Mouse (Mus musculus): ENCODE results near the gene Pld4.

DNA sequence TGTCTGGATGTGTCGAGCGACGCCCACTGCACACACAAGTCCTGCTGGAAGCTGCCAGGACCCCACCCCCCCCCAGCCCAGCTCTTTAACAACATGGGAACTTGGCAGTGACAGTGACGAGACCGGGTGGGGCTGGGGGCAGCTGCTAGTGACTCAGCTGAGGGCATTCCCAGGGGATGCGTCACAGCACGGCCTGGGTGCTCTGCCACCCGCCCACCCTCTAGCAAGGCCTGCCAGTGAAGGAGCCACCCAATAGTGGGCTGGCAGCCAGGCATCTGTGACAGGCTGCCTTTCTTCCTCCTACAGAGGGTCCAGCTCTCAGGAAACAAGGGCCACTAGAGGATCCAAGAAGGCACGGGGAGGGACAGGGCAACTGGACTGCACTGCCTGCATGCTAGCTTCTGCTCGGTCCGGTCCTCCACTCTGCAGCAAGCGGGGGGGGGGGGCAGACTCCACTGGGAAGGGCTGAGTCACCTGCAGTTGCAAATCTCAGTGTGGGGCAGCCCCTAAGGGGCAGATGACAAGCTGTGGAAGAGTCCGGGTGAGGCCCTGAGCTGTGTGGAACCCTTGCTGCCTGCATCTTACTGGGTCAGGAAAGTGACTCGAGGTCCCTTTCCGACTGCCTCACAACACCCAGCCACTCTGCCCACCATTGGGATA lies 37.3 kb downstream of the Pld4 start:
- TF ChIP-seq POLR2A (IDR thresholded peaks at IDR 0.05; ENCODE audit: insufficient read depth, low read length) (no peak), CTCF (IDR thresholded peaks at IDR 0.05; ENCODE audit: low read depth, low read length) (no peak), EP300 (IDR thresholded peaks at IDR 0.05; ENCODE audit: insufficient read depth, low read depth, low read length) (no peak)
